Mouse (Mus musculus) liver, embryonic 13.5 days (tissue): ENCODE data around the gene Ikzf3. TPM values are rescaled to one million over a fixed set of nuclear protein-coding genes. Genes with fewer than 3 reads are reported as not detected.

Experiments used
- ATAC-seq: fragments of 200-750 bp; cut with Nextera tagmentation; 2 replicates; pipeline ENCODE4 v1.8.0; 2017; ENCODE audit warnings: low read depth, mild to moderate bottlenecking, moderate number of reproducible peaks, moderate library complexity
- DNase-seq: peaks from one replicate; pipeline ENCODE4 v3.0.0; 2022
- H3K27ac ChIP-seq: fragments of 300-500 bp; sonication (generic); 2 replicates; pipeline ENCODE4 v1.5.1; 2015; ENCODE audit warnings: moderate library complexity, mild to moderate bottlenecking, inconsistent platforms
- H3K27me3 ChIP-seq: fragments of 300-500 bp; sonication (generic); 2 replicates; pipeline ENCODE4 v1.6.1; 2015; ENCODE audit warnings: mild to moderate bottlenecking, inconsistent platforms
- H3K36me3 ChIP-seq: fragments of 300-500 bp; sonication (generic); 2 replicates; pipeline ENCODE4 v1.6.1; 2015; ENCODE audit warnings: mild to moderate bottlenecking, inconsistent platforms
- H3K4me1 ChIP-seq: fragments of 300-500 bp; sonication (generic); replicated peaks from 2 replicates; pipeline ENCODE4 v1.6.1; 2015; ENCODE audit warnings: inconsistent platforms
- H3K4me2 ChIP-seq: fragments of 300-500 bp; sonication (generic); 2 replicates; pipeline ENCODE4 v1.6.1; 2015; ENCODE audit warnings: inconsistent platforms, mild to moderate bottlenecking, moderate library complexity
- H3K4me3 ChIP-seq: fragments of 300-500 bp; sonication (generic); replicated peaks from 2 replicates; pipeline ENCODE4 v1.5.1; 2015; ENCODE audit warnings: mild to moderate bottlenecking, inconsistent platforms
- H3K9ac ChIP-seq: fragments of 300-500 bp; sonication (generic); 2 replicates; pipeline ENCODE4 v1.6.1; 2015; ENCODE audit warnings: mild to moderate bottlenecking, inconsistent platforms
- H3K9me3 ChIP-seq: fragments of 300-500 bp; sonication (generic); replicated peaks from 2 replicates; pipeline ENCODE4 v1.6.1; 2016; ENCODE audit warnings: inconsistent platforms
- WGBS: fragments of 180-500 bp; shearing (Covaris S2); methylation state at CpG from one replicate; pipeline ENCODE4 v1.1.7; 2015; ENCODE audit not compliant: insufficient replicate concordance; 5-methylcytosine and 5-hydroxymethylcytosine counted together
- polyA plus RNA-seq: library from polyadenylated mRNA; unstranded; fragments of >200 nt; fragmentation: Nextera tagmentation; extraction: Ambion mirVana; gene quantifications from 2 replicates; pipeline ENCODE4 v1.2.1, GENCODE M21; 2015

Ikzf3 gene
- polyA plus RNA-seq, 1 experiment from 2014 or later: 0.06 TPM

- H3K9me3 ChIP-seq: no peaks in the 10 kb centered on the region
- WGBS: 63% methylated on average over 7 of the region's 7 CpGs
- no peak for DNase-seq
Observed at GRCm38 (mm10) chr11:98509434-98509833, 36.4 kb downstream of the Ikzf3 start.

GRCm38 (mm10) chr11:98504926-98505325 is 40.9 kb downstream of the Ikzf3 start:
- H3K27me3 ChIP-seq: 0 out of 2 replicates have a peak, but pooled peaks cover 3% of the 10 kb centered on the region
- H3K4me1 ChIP-seq: no peaks in the 10 kb centered on the region
- no peak overlapping the region for H3K4me2 ChIP-seq
- WGBS: 56% methylated on average over 3 of the region's 3 CpGs
- no peak for DNase-seq
- no peaks in the 10 kb centered on the region for H3K36me3 ChIP-seq
- no peak overlapping the region for H3K4me3 ChIP-seq
- no peak for ATAC-seq
- no peaks in the 10 kb centered on the region for H3K9me3 ChIP-seq
- H3K27ac ChIP-seq: no peak overlapping the region
- no peak overlapping the region for H3K9ac ChIP-seq

More at GRCm38 (mm10) chr11:98509434-98509833, 36.4 kb downstream of the Ikzf3 start:
- Histone ChIP-seq H3K4me3 (no peak overlapping the region), H3K27me3 (no peaks in the 10 kb centered on the region), H3K4me1 (no peaks in the 10 kb centered on the region), H3K27ac (no peak overlapping the region), H3K9ac (no peak overlapping the region), H3K36me3 (no peaks in the 10 kb centered on the region), H3K4me2 (no peak overlapping the region)
- no peak for ATAC-seq

DNA sequence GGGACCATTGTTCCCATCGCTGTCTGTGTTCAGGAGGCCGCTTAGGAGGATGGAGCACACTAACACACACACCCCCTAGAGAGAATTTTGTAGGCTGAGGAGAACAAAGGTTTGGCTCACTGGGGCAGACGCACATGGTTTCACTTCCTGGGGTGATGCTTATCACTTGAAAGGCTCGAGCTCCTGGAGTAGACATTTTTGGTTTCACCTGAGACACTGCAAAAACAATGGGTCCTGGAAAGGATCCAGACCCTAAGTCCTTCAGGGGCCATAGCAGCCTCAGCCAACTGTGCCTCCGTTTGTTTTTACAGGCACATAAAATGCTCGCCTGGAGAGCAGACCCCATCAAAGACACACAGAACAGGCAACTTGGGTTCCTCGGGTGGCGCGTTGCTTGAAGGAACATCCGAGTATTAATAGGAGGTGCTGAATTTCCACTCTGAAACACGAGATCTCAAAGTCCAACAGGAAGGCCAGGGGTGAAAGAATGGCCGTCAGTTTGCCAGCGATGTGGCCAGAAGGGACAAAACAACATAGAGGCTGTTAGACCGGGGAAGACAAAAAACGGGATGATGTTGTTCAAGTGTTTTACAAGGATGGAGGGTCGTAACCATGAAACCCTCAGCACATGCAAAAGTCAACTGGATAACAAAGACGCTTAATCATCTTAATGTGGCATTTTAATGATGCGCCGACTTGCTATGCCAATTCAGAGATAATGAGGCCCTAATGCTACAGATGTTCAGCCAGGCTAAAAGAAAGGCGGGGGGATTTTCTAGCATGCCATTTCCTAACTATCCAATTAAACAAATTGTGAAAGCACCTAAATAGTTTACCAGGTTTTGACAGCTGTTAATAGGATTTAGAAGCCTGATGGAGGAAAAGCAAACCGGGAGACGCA is 48.2 kb downstream of the Ikzf3 start:
- WGBS: 49% methylated on average over 22 of the region's 22 CpGs
- no peak for DNase-seq
- Histone ChIP-seq H3K27ac (no peak overlapping the region), H3K4me2 (no peak overlapping the region), H3K4me1 (no peaks in the 10 kb centered on the region), H3K9me3 (no peaks in the 10 kb centered on the region), H3K36me3 (no peaks in the 10 kb centered on the region), H3K4me3 (no peak overlapping the region), H3K9ac (no peak overlapping the region), H3K27me3 (peaks cover 4% of the 10 kb centered on the region; the same call in 1 of the 2 replicates)
- no peak for ATAC-seq

- no peaks in the 10 kb centered on the region for H3K36me3 ChIP-seq
- H3K9me3 ChIP-seq: no peaks in the 10 kb centered on the region
- H3K9ac ChIP-seq: no peak overlapping the region
- H3K4me2 ChIP-seq: no peak overlapping the region
- ATAC-seq: no peak
- no peaks in the 10 kb centered on the region for H3K4me1 ChIP-seq
- no peak overlapping the region for H3K4me3 ChIP-seq
- 58% methylated on average over 5 of the region's 5 CpGs for WGBS
- H3K27ac ChIP-seq: no peak overlapping the region
- H3K27me3 ChIP-seq: peaks cover 4% of the 10 kb centered on the region; the same call in 1 of the 2 replicates
- DNase-seq: no peak
Observed at GRCm38 (mm10) chr11:98495176-98495719, 50.6 kb downstream of the Ikzf3 start.

DNA sequence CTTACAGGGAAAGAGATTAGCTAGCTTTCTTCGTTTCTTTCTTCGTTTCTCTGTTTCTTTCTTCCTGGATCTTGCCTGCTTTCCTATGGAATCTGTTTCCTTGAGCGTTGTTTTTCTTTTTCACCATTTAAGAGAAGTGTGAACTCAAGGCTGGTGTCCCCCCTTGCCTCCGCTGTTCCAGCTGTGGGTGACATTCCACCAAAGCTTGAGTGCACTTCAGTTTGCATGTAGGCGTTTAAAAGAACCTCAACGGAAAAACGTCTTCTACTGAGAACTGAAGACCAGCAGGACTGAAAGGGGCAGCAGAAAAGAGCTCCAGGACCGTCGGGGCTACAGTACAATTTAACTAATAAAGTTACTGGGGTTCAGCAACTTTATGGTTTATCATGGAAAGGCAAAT is 52.4 kb downstream of the Ikzf3 start:
- no peaks in the 10 kb centered on the region for H3K9me3 ChIP-seq
- no peaks in the 10 kb centered on the region for H3K36me3 ChIP-seq
- H3K4me2 ChIP-seq: no peak overlapping the region
- DNase-seq (no peak), ATAC-seq (no peak)
- no peaks in the 10 kb centered on the region; the same call in 1 of the 2 replicates for H3K27me3 ChIP-seq
- no peak overlapping the region for H3K27ac ChIP-seq
- H3K9ac ChIP-seq: no peak overlapping the region
- no peak overlapping the region for H3K4me3 ChIP-seq
- H3K4me1 ChIP-seq: no peaks in the 10 kb centered on the region
- 58% methylated on average over 9 of the region's 9 CpGs for WGBS

DNA sequence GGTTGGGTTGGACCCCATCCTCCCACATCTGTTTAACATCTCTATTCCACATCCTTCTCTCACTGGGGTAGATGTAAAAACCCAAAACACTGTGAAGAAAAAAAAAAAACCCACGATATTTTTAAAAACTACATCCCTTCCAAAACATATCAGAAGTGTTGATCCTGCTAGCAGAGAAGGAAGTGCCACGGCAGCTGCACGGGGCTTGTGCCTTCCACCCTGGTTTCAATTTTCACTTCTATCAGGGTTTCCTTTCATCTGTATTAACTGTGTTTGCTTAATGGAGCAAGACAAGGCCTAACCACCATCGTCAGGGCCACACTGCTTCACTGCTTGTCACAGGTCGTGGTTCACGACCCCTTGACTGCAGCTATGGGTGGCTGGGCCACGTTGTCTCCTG is 52.9 kb downstream of the Ikzf3 start:
- Histone ChIP-seq H3K4me3 (no peak overlapping the region), H3K9ac (no peak overlapping the region), H3K36me3 (no peaks in the 10 kb centered on the region), H3K27ac (no peak overlapping the region), H3K9me3 (no peaks in the 10 kb centered on the region), H3K4me1 (no peaks in the 10 kb centered on the region), H3K4me2 (no peak overlapping the region), H3K27me3 (no peaks in the 10 kb centered on the region; the same call in 1 of the 2 replicates)
- WGBS: 25% methylated on average over 7 of the region's 7 CpGs
- ATAC-seq (no peak), DNase-seq (no peak)

GRCm38 (mm10) chr11:98491571-98491970 is 54.3 kb downstream of the Ikzf3 start:
- Histone ChIP-seq H3K4me1 (no peaks in the 10 kb centered on the region), H3K9ac (no peak overlapping the region), H3K36me3 (no peaks in the 10 kb centered on the region), H3K27ac (no peak overlapping the region), H3K4me2 (no peak overlapping the region), H3K27me3 (no peaks in the 10 kb centered on the region; the same call in 1 of the 2 replicates), H3K4me3 (no peak overlapping the region), H3K9me3 (no peaks in the 10 kb centered on the region)
- 55% methylated on average over 7 of the region's 7 CpGs for WGBS
- no peak for DNase-seq
- ATAC-seq: no peak

DNA sequence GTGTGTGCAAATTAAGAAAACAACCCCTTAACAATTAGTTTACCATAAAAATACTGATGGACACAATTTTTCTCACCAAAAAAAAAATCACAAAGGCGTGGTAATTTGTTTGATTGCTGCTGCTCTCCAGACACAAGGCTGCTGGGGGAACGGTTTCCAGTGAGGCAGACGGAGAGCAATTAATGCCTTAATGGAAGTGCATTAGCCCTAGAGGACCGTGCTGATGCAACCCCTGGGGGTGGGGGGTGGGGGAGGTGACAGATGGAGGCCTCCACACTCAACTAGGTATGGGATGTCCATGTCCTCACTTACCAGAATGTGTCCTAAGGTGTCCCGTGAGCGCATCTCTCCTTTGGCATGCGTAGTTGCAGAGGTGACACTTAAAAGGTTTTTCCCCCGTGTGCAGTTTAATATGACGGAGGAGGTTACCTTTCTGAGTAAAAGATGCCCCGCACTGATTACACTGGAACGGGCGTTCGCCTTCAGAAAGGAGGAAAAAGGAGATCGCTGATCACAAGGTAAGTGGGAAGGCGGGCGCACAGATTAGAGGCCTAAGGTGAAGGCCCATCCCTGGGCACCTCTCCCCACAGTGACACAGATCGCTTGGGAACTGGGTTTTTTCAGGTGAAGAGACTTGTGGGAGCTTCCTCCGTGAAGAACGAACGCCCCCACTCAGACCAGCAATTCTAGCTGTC is 57.1 kb downstream of the Ikzf3 start:
- no peaks in the 10 kb centered on the region for H3K36me3 ChIP-seq
- no peaks in the 10 kb centered on the region; the same call in 1 of the 2 replicates for H3K27me3 ChIP-seq
- no peak overlapping the region for H3K27ac ChIP-seq
- WGBS: 71% methylated on average over 20 of the region's 20 CpGs
- DNase-seq: no peak
- H3K4me2 ChIP-seq: no peak overlapping the region
- no peaks in the 10 kb centered on the region for H3K9me3 ChIP-seq
- H3K4me3 ChIP-seq: no peak overlapping the region
- no peaks in the 10 kb centered on the region for H3K4me1 ChIP-seq
- no peak overlapping the region for H3K9ac ChIP-seq
- ATAC-seq: no peak

GRCm38 (mm10) chr11:98487526-98488040 is 58.2 kb downstream of the Ikzf3 start:
- Histone ChIP-seq H3K27ac (no peak overlapping the region), H3K4me2 (no peak overlapping the region), H3K27me3 (no peaks in the 10 kb centered on the region; the same call in 1 of the 2 replicates), H3K36me3 (no peaks in the 10 kb centered on the region), H3K4me1 (no peaks in the 10 kb centered on the region), H3K9me3 (no peaks in the 10 kb centered on the region), H3K4me3 (no peak overlapping the region), H3K9ac (no peak overlapping the region)
- no peak for DNase-seq
- 56% methylated on average over 5 of the region's 5 CpGs for WGBS
- no peak for ATAC-seq

DNA sequence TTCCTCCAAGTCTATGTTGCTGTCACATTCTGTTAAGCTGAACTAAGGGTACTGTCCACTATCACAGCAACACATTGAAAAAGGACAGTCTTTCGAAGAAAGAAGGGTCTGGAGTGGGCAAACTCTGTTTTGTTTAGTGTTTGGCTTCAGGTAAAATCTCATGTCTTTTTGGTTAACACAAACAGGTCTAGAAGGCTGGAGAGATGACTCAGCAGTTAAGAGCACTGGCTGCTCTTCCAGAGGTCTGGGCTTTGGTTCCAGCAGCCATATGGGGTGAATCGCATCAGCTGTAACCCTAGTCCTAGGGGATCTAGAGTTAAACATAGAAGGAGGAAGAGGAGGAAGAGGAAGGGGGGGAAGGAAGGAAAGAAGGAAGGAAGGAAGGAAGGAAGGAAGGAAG is 60.1 kb downstream of the Ikzf3 start:
- Histone ChIP-seq H3K4me2 (no peak overlapping the region), H3K4me3 (no peak overlapping the region), H3K4me1 (no peaks in the 10 kb centered on the region), H3K27ac (no peak overlapping the region), H3K9me3 (no peaks in the 10 kb centered on the region), H3K27me3 (no peaks in the 10 kb centered on the region; the same call in 1 of the 2 replicates), H3K9ac (no peak overlapping the region), H3K36me3 (no peaks in the 10 kb centered on the region)
- DNase-seq (no peak), ATAC-seq (no peak)
- WGBS: 60% methylated on average over 2 of the region's 2 CpGs

DNA sequence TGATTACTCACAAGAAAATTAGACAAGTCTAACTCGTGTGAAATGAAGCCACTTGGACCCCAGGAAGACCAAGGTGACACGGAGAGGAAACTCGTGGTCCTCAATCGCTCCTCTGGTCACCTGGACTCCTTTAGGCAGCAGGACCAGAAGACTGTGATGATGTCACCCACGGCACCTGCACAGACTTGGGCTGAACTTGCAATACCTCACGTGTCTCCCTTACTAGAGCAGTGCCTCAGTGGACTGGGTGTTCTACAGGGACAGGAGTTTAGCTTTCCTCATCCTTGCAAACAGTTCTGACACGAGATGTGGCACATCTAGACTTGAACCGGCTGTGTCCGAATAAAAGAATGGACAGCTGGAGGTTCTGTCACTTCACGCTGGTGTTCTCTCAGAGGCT is 63.8 kb downstream of the Ikzf3 start:
- 63% methylated on average over 10 of the region's 10 CpGs for WGBS

More for the DNA sequence above, 63.8 kb downstream of the Ikzf3 start:
- H3K9me3 ChIP-seq: no peaks in the 10 kb centered on the region
- no peak overlapping the region for H3K4me3 ChIP-seq
- no peak overlapping the region for H3K9ac ChIP-seq
- no peaks in the 10 kb centered on the region for H3K36me3 ChIP-seq
- H3K27me3 ChIP-seq: no peaks in the 10 kb centered on the region
- H3K4me2 ChIP-seq: no peak overlapping the region
- no peaks in the 10 kb centered on the region for H3K4me1 ChIP-seq
- no peak overlapping the region for H3K27ac ChIP-seq
- ATAC-seq (no peak), DNase-seq (no peak)
